Mouse (Mus musculus): Measurements from ENCODE around the gene Atxn7l3. TPM values are rescaled to one million over a fixed set of nuclear protein-coding genes. Genes with fewer than 3 reads are reported as not detected.
A peak's percentile ranks its signal among the peaks of the same experiment; 100 is the strongest.

Gene Atxn7l3
- polyA plus RNA-seq, 1 experiment from 2014 or later, result 23.8 TPM

DNA sequence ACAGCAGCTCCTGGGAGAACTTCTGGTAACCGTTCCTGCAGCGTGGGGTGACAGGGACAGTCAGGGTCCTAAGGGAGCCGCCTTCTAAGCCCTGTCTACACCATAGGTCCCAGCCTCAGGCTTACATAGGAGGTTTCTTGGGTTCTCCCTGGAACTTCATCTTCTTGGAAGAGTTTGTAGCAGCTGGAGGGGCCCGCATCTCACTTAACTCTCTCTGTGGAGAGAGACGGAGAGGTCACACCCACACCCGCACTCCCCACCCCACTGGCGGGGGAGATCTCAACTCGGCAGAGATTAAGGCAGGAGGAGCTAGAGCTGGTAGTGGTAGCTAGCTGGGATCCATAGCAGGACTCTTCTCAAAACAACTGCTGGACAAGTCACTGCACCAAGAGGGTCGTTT, 11.7 kb upstream of the Atxn7l3 start:
- Histone ChIP-seq H3K4me1 (peaks cover 31% of the 10 kb centered on the region), H3K27me3 (no peaks in the 10 kb centered on the region), H3K36me3 (peaks cover 63% of the 10 kb centered on the region), H3K27ac (no peak overlapping the region), H3K4me3 (no peak overlapping the region), H3K9ac (no peak overlapping the region), H3K9me3 (no peaks in the 10 kb centered on the region), H3K4me2 (no peak overlapping the region)
- ATAC-seq (ENCODE audit: insufficient number of reproducible peaks, insufficient read depth, low FRiP score, low TSS enrichment, low read depth), result no peak
- WGBS, result 86% methylated on average over 9 of the region's 9 CpGs

DNA sequence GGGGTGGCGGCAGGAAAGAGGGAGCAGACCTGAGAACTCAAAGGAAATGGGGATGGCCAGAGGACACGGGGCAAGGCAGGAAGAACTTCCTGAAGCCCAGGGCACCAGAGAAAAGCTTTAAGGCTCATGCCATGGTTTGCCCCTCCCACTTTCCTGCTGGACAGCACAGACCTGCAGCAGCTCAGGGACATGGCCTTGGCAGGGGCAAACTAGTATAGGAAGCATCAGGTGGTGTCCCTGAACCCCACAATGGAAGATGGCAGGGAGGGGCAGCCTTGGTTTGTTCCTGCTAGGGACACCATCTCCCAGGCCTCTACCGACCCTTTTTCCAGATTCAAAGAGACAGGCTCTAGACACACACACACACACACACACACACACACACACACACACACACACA, 8.9 kb upstream of the Atxn7l3 start:
- Histone ChIP-seq H3K4me2 (no peak overlapping the region), H3K36me3 (peaks cover 35% of the 10 kb centered on the region), H3K27ac (no peak overlapping the region), H3K9me3 (no peaks in the 10 kb centered on the region), H3K4me3 (no peak overlapping the region), H3K27me3 (no peaks in the 10 kb centered on the region), H3K9ac (no peak overlapping the region), H3K4me1 (peaks cover 18% of the 10 kb centered on the region)
- ATAC-seq (ENCODE audit: insufficient number of reproducible peaks, insufficient read depth, low FRiP score, low TSS enrichment, low read depth), result no peak
- 49% methylated on average over 3 of the region's 3 CpGs for WGBS

DNA sequence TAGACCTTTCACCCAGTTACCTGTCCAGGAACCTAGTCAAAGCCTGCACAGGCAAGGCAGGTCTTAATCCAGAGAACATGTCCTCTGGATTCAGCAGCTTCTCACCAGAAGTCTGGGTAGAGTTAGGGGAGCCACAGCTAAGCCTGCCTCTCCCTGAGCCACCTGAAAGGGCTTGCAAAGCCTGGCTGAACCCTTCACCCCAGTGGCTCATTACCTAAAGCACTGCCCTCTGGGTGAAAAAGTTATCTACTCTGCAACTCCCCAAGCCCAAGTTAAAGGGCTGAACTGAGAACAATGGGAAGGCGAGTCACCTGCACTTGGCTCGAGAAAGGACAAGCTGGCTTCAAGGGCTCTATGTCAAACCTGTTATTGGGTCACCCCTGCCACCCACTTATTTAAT, 7.7 kb upstream of the Atxn7l3 start:
- WGBS, result 46% methylated on average over 2 of the region's 2 CpGs
- no peak overlapping the region for H3K4me3 ChIP-seq
- no peak overlapping the region for H3K27ac ChIP-seq
- peaks cover 25% of the 10 kb centered on the region for H3K36me3 ChIP-seq
- ATAC-seq (ENCODE audit: insufficient number of reproducible peaks, insufficient read depth, low FRiP score, low TSS enrichment, low read depth), result no peak
- H3K27me3 ChIP-seq, result no peaks in the 10 kb centered on the region
- H3K4me2 ChIP-seq, result no peak overlapping the region
- no peaks in the 10 kb centered on the region for H3K9me3 ChIP-seq
- peaks cover 6% of the 10 kb centered on the region for H3K4me1 ChIP-seq
- no peak overlapping the region for H3K9ac ChIP-seq

DNA sequence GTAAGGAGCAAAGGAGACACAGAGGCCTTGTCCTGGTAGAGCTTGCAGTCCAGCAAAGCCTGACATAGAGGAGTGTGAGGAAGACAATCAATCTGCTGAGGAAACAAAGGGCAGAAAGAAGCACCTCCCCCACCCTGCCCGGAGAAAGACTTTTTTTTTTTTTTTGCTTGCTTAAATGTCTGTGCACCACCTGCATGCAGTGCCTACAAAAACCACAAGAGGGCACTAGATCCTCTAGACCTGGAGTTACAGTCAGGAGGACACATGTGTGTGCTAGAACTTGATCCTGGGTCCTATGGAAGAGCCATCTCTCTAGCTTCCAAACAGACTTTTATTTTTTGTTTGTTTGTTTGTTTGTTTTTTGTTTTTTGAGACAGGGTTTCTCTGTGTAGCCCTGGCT, 3.4 kb upstream of the Atxn7l3 start:
- H3K27ac ChIP-seq, result no peak overlapping the region
- H3K9me3 ChIP-seq, result no peaks in the 10 kb centered on the region

DNA sequence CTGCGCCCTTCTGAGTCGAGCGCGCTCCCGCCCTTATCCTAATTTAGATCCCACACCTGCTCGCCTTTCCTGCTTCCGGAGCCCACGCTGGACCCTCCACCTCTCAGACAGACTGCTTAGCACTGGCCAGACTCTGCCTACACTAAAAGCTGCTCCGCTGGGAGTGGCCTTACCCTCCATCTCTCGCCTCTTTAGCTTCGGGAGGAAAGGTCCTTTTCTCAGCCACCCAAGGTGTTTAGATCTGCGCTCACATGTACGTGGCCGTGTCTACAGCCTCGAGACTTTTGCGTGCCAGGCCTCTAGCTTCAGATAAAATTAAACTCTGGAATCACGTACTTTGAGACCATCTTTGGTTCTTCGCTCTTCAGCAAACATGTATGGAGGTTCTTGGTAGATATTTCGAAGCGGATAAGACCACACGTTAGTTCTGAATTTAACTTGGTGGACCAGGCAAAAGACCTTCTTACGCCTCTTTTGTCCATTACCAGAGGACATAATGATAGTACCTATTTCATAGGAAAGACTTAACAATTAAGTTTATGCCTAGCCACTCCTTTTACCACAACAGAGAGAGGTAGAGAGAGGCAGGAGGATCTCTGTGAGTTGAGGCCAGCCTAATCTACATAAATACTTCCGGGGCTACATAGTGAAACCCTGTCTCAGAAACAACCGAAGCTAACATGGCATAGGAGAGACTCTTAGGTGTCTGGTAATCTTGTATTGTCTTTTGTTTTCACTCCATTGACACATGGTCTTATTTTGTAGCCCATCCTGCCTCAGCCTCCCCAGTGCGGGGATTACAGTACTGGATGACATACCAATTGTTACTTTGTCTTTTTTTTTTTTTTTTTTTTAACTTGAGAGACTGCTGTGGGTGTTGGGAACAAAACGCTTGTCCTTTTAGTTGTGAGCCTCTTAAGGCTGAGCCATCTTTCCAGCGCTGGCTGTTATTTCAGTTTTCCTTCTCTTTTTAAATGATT, 1.4 kb upstream of the Atxn7l3 start:
- Histone ChIP-seq H3K27ac (peak overlapping the region; percentile 99), H3K9me3 (no peaks in the 10 kb centered on the region), H3K9ac (peak overlapping the region; percentile 95), H3K4me2 (peak overlapping the region; percentile 88), H3K4me1 (peaks cover 23% of the 10 kb centered on the region), H3K4me3 (peak overlapping the region; percentile 85), H3K27me3 (no peaks in the 10 kb centered on the region), H3K36me3 (peaks cover 16% of the 10 kb centered on the region)
- 27% methylated on average over 27 of the region's 27 CpGs for WGBS
- peak; percentile 15; the same call in 1 of the 2 replicates for ATAC-seq (ENCODE audit: insufficient number of reproducible peaks, insufficient read depth, low FRiP score, low TSS enrichment, low read depth)

More for the DNA sequence above, 3.4 kb upstream of the Atxn7l3 start:
- WGBS, result 11% methylated on average over 1 of the region's 1 CpGs
- no peaks in the 10 kb centered on the region for H3K36me3 ChIP-seq
- H3K27me3 ChIP-seq, result no peaks in the 10 kb centered on the region
- H3K4me1 ChIP-seq, result peaks cover 13% of the 10 kb centered on the region
- ATAC-seq (ENCODE audit: insufficient number of reproducible peaks, insufficient read depth, low FRiP score, low TSS enrichment, low read depth), result no peak
- H3K4me3 ChIP-seq, result no peak overlapping the region
- H3K9ac ChIP-seq, result no peak overlapping the region
- H3K4me2 ChIP-seq, result no peak overlapping the region

DNA sequence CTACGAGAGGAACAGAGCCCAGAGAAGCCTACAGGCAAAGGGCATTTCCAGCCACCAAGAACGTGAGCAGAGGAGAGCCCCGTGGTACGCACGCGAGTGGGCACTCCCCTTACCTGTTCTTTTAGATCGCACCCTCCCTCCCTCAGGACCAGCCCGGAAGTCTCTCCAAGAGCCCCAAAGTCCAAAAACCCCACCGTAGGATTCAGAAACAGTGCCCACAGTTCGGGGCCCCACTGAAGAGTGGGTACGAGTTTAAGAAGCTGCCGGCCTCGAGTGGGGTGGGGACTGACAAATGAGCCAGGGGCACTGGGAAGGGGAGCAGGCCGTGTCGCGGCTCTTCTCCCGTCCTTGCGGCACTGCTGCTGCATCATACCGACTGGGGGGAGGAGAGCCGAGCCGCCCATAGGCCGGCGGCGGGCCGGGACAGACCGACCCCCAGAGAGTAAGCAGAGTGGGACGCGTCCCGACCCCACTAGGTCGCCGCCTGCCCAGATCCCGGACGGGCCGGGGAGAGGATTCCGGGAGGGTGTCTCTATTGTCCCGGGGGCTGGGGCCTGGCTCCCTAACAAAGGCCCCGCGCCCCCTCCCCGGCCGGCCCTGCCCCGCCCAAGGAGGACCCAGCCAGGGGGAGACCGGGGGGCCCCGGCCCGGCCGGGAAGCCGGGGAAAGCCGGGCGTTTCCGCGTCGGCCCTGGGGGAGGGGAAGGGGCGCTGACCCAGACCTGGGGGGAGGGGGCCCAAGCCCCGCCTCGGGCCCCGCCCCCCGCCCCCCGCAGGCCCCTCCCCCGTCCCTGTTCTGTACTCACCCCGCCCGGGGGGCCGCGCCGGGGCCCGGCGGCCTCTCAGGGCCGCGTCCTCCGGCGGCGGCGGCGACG, 596 bp downstream of the Atxn7l3 start:
- Histone ChIP-seq H3K4me2 (peak overlapping the region; percentile 88), H3K4me1 (peaks cover 26% of the 10 kb centered on the region), H3K27me3 (no peaks in the 10 kb centered on the region), H3K36me3 (peaks cover 36% of the 10 kb centered on the region), H3K9ac (peak overlapping the region; percentile 95), H3K9me3 (no peaks in the 10 kb centered on the region), H3K4me3 (peak overlapping the region; percentile 85), H3K27ac (peak overlapping the region; percentile 99)
- WGBS, result 1% methylated on average over 47 of the region's 73 CpGs
- ATAC-seq (ENCODE audit: insufficient number of reproducible peaks, insufficient read depth, low FRiP score, low TSS enrichment, low read depth), result peak; percentile 1; the same call in 1 of the 2 replicates

DNA sequence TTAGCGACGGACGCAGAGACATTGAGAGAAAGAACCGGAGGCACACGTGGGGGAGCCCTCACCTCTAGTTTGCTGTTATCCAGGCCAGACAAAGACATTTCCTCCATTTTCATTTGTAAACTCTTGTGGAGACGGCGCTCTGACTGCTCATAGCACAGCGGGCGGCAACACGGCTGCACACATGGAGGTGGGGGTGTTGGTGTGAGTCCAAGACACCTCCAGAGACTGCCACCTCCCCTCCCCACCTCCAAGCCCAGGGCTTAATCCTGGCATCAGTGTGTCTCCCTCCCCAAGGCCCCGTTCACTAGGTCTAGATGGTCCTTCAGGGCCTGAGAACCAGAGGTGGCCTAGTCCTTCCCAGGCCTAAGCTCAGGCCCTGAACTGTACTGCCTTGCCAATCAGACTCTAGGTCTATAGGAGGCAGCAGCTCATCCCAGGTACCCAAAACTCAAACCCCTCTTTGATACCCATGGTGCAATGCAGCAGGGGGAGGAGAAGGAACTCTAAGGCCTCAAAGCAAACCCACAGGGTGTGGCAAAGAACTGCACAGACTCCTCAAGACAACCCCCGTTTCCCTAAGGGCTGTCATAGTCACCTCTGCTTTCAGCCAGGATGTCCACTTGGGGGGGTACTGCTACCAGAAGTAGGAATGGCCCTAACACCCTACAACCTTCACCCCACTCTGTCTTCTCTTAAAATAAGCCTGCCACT, 1.4 kb downstream of the Atxn7l3 start:
- Histone ChIP-seq H3K4me3 (peak overlapping the region; percentile 85), H3K9me3 (no peaks in the 10 kb centered on the region), H3K4me2 (peak overlapping the region; percentile 88), H3K4me1 (peaks cover 32% of the 10 kb centered on the region), H3K9ac (peak overlapping the region; percentile 95), H3K27ac (peak overlapping the region; percentile 99), H3K36me3 (peaks cover 44% of the 10 kb centered on the region), H3K27me3 (no peaks in the 10 kb centered on the region)
- WGBS, result 63% methylated on average over 12 of the region's 12 CpGs
- no peak for ATAC-seq (ENCODE audit: insufficient number of reproducible peaks, insufficient read depth, low FRiP score, low TSS enrichment, low read depth)

DNA sequence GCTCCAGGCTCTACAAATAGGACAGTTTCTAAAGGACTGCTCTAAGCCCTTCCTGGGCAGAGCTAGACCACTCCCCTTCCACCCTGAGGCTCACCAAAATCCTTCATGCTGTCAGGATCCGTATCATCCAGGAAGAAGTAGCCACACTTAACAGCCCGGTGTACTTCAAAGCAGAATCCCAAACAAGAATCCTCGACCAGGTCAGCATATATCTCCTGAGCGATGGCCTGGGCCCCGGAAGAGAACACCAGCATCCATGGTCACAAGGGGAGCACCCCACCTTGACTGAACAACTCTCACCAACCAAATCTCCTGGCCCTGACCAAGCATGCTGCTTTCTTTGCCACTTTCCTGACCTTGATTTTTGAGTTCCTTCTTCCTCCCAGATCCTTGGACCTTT, 2.0 kb downstream of the Atxn7l3 start:
- H3K9me3 ChIP-seq, result no peaks in the 10 kb centered on the region
- H3K9ac ChIP-seq, result peak overlapping the region; percentile 95
- H3K4me1 ChIP-seq, result peaks cover 34% of the 10 kb centered on the region
- H3K4me3 ChIP-seq, result peak overlapping the region; percentile 85
- peak overlapping the region; percentile 88 for H3K4me2 ChIP-seq
- 77% methylated on average over 5 of the region's 5 CpGs for WGBS
- H3K27me3 ChIP-seq, result no peaks in the 10 kb centered on the region
- peaks cover 51% of the 10 kb centered on the region for H3K36me3 ChIP-seq
- H3K27ac ChIP-seq, result peak overlapping the region; percentile 99; the same call in 1 of the 2 replicates
- ATAC-seq (ENCODE audit: insufficient number of reproducible peaks, insufficient read depth, low FRiP score, low TSS enrichment, low read depth), result no peak

DNA sequence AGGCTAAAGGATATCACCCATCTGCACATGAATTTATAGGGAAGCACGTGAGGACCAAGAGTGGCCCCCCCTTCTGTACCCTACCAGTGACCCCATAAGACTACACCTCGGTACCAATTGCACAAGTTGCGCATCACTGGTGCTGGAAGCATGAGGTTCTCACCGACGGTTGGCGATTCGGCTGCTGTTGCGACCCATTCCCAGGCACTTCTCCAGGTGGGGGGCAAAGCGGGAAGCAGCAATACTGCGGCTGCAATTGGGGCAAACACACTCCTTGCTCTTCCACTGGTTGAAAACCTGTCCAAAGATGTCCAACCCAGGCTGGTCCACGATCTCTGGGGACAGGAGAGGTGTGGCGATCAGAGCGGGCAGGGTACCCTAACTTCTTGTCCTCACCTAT, 2.5 kb downstream of the Atxn7l3 start:
- Histone ChIP-seq H3K36me3 (peaks cover 55% of the 10 kb centered on the region), H3K4me2 (0 out of 2 replicates have a peak overlapping the region, but pooled peaks have one; percentile 11), H3K4me3 (no peak overlapping the region), H3K9ac (peak overlapping the region; percentile 95; the same call in 1 of the 2 replicates), H3K4me1 (peaks cover 34% of the 10 kb centered on the region), H3K27me3 (no peaks in the 10 kb centered on the region), H3K9me3 (no peaks in the 10 kb centered on the region), H3K27ac (peak overlapping the region; percentile 99; the same call in 1 of the 2 replicates)
- no peak for ATAC-seq (ENCODE audit: insufficient number of reproducible peaks, insufficient read depth, low FRiP score, low TSS enrichment, low read depth)
- 97% methylated on average over 13 of the region's 13 CpGs for WGBS

DNA sequence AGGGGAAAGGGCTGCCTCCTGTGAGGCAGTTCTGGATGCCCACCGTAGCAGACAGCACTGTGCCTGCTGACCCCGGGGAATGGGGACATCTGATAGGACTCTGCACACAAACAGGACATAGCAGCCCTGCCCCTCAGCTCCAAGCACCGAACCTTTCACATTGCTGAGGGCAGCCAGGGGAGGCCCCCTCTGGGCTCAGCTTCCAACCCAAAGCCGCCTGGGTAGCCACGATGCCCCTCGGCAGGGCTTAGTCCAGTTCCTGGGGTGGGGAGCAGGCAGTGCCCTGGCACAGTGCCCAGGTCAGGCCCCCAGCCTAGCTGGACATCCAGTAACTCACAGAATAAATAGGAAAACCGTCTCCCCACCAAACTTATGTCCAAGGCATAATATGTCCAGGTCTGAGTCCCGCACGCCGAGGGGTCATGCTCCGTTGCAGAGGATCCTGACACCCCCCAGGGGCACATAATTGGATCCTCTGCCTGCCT, 5.3 kb downstream of the Atxn7l3 start:
- Histone ChIP-seq H3K36me3 (peaks cover 74% of the 10 kb centered on the region), H3K9me3 (no peaks in the 10 kb centered on the region), H3K4me3 (no peak overlapping the region), H3K4me1 (peaks cover 38% of the 10 kb centered on the region), H3K27me3 (no peaks in the 10 kb centered on the region), H3K4me2 (no peak overlapping the region), H3K9ac (0 out of 2 replicates have a peak overlapping the region, but pooled peaks have one; percentile 51), H3K27ac (no peak overlapping the region)
- WGBS, result 81% methylated on average over 11 of the region's 11 CpGs
- ATAC-seq (ENCODE audit: insufficient number of reproducible peaks, insufficient read depth, low FRiP score, low TSS enrichment, low read depth), result no peak

DNA sequence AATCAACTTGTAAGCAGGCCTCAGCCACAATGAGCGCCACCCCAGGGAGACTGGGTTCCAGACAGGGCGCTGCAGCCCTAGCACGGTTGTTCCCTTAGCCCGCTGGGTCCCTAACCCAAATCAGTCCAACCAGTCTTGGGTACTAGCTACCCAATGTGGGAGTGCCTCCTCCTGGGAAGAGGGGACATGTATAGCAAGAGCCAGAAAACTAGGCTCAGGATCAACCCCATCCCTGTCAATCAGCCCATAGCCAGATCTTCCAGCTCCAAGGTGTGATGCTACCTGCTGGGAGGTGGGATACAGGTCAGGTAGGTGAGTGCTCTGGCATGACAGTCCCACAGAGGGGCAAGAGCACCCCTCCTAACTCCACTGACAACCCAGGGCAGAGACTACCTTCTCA, 6.3 kb downstream of the Atxn7l3 start:
- WGBS, result 77% methylated on average over 4 of the region's 4 CpGs
- no peaks in the 10 kb centered on the region for H3K27me3 ChIP-seq
- ATAC-seq (ENCODE audit: insufficient number of reproducible peaks, insufficient read depth, low FRiP score, low TSS enrichment, low read depth), result no peak
- peaks cover 42% of the 10 kb centered on the region for H3K4me1 ChIP-seq
- no peak overlapping the region for H3K4me2 ChIP-seq
- H3K4me3 ChIP-seq, result no peak overlapping the region
- no peak overlapping the region for H3K27ac ChIP-seq
- peaks cover 74% of the 10 kb centered on the region for H3K36me3 ChIP-seq
- no peaks in the 10 kb centered on the region for H3K9me3 ChIP-seq
- peak overlapping the region; percentile 44; the same call in 1 of the 2 replicates for H3K9ac ChIP-seq

Data from embryonic facial prominence, embryonic 13.5 days (tissue).